Mouse (Mus musculus) heart, embryonic 10.5 days (tissue): ENCODE results near the gene Galntl6. TPM values are rescaled to one million over a fixed set of nuclear protein-coding genes. Genes with fewer than 3 reads are reported as not detected.

Source experiments
- DNase-seq: peaks from one replicate; pipeline ENCODE4 v3.0.0-alpha.2; 2017; ENCODE audit warnings: low spot score
- H3K27ac ChIP-seq: fragments of 300-500 bp; sonication (generic); 2 replicates; pipeline ENCODE4 v1.5.1; 2016; ENCODE audit warnings: mild to moderate bottlenecking
- H3K27me3 ChIP-seq: fragments of 300-500 bp; sonication (generic); 2 replicates; pipeline ENCODE4 v1.6.1; 2016; ENCODE audit warnings: mild to moderate bottlenecking; ENCODE audit not compliant: poor library complexity, insufficient read depth, severe bottlenecking
- H3K36me3 ChIP-seq: fragments of 300-500 bp; sonication (generic); 2 replicates; pipeline ENCODE4 v1.6.1; 2016; ENCODE audit warnings: mild to moderate bottlenecking, moderate library complexity
- H3K4me1 ChIP-seq: fragments of 300-500 bp; sonication (generic); 2 replicates; pipeline ENCODE4 v1.6.1; 2016; ENCODE audit warnings: mild to moderate bottlenecking
- H3K4me3 ChIP-seq: fragments of 300-500 bp; sonication (generic); 2 replicates; pipeline ENCODE4 v1.5.1; 2016; ENCODE audit warnings: mild to moderate bottlenecking, moderate library complexity
- H3K9me3 ChIP-seq: fragments of 300-500 bp; sonication (generic); 2 replicates; pipeline ENCODE4 v1.6.1; 2016; ENCODE audit warnings: mild to moderate bottlenecking, moderate library complexity
- WGBS: fragments of 180-500 bp; shearing (Covaris S2); methylation state at CpG from one replicate; pipeline ENCODE4 v1.1.7; 2016; 5-methylcytosine and 5-hydroxymethylcytosine counted together
- polyA plus RNA-seq: library from polyadenylated mRNA; unstranded; fragments of >200 nt; fragmentation: Nextera tagmentation; extraction: Ambion mirVana; gene quantifications from 2 replicates; pipeline ENCODE4 v1.2.1, GENCODE M21; 2016

Gene Galntl6
- polyA plus RNA-seq, 1 experiment from 2014 or later = 0.54 TPM

GRCm38 (mm10) chr8:58372389-58372788, 540.1 kb downstream of the Galntl6 start:
- WGBS = 86% methylated on average over 2 of the region's 2 CpGs
- Histone ChIP-seq H3K27ac (no peak overlapping the region), H3K4me3 (no peak overlapping the region), H3K9me3 (no peaks in the 10 kb centered on the region), H3K27me3 (no peaks in the 10 kb centered on the region), H3K36me3 (no peaks in the 10 kb centered on the region), H3K4me1 (no peaks in the 10 kb centered on the region)
- DNase-seq = no peak

- Histone ChIP-seq H3K9me3 (no peaks in the 10 kb centered on the region), H3K27me3 (no peaks in the 10 kb centered on the region), H3K36me3 (no peaks in the 10 kb centered on the region), H3K4me3 (no peak overlapping the region), H3K27ac (no peak overlapping the region), H3K4me1 (no peaks in the 10 kb centered on the region)
- WGBS = 91% methylated on average over 10 of the region's 10 CpGs
- no peak for DNase-seq
Measured at GRCm38 (mm10) chr8:58371979-58372378, 540.5 kb downstream of the Galntl6 start.

GRCm38 (mm10) chr8:58331151-58331550, 581.3 kb downstream of the Galntl6 start:
- Histone ChIP-seq H3K9me3 (no peaks in the 10 kb centered on the region), H3K36me3 (no peaks in the 10 kb centered on the region), H3K4me3 (no peak overlapping the region), H3K27me3 (no peaks in the 10 kb centered on the region), H3K4me1 (no peaks in the 10 kb centered on the region), H3K27ac (no peak overlapping the region)
- WGBS = 66% methylated on average over 1 of the region's 1 CpGs
- no peak for DNase-seq

GRCm38 (mm10) chr8:58313482-58313881, 599.0 kb downstream of the Galntl6 start:
- no peak for DNase-seq
- 82% methylated on average over 2 of the region's 2 CpGs for WGBS
- Histone ChIP-seq H3K27ac (no peak overlapping the region), H3K4me3 (no peak overlapping the region), H3K36me3 (no peaks in the 10 kb centered on the region), H3K9me3 (no peaks in the 10 kb centered on the region), H3K27me3 (no peaks in the 10 kb centered on the region), H3K4me1 (no peaks in the 10 kb centered on the region)

- WGBS = 84% methylated on average over 4 of the region's 4 CpGs
- Histone ChIP-seq H3K4me1 (no peaks in the 10 kb centered on the region), H3K9me3 (no peaks in the 10 kb centered on the region), H3K27me3 (no peaks in the 10 kb centered on the region), H3K36me3 (no peaks in the 10 kb centered on the region), H3K4me3 (no peak overlapping the region), H3K27ac (no peak overlapping the region)
- no peak for DNase-seq
Measured at GRCm38 (mm10) chr8:58291487-58291886, 621.0 kb downstream of the Galntl6 start.

- H3K36me3 ChIP-seq = no peaks in the 10 kb centered on the region
- no peak overlapping the region for H3K4me3 ChIP-seq
- no peaks in the 10 kb centered on the region for H3K4me1 ChIP-seq
- no peak for DNase-seq
- no peaks in the 10 kb centered on the region for H3K27me3 ChIP-seq
- no peaks in the 10 kb centered on the region for H3K9me3 ChIP-seq
- H3K27ac ChIP-seq = no peak overlapping the region
Measured at GRCm38 (mm10) chr8:58290080-58290479, 622.4 kb downstream of the Galntl6 start.

- Histone ChIP-seq H3K36me3 (no peaks in the 10 kb centered on the region), H3K27me3 (no peaks in the 10 kb centered on the region), H3K4me3 (no peak overlapping the region), H3K9me3 (no peaks in the 10 kb centered on the region), H3K27ac (no peak overlapping the region), H3K4me1 (no peaks in the 10 kb centered on the region)
- no peak for DNase-seq
- WGBS = 68% methylated on average over 2 of the region's 2 CpGs
Measured at GRCm38 (mm10) chr8:58265485-58265884, 647.0 kb downstream of the Galntl6 start.

- DNase-seq = no peak
- Histone ChIP-seq H3K27me3 (no peaks in the 10 kb centered on the region), H3K4me3 (no peak overlapping the region), H3K27ac (no peak overlapping the region), H3K36me3 (no peaks in the 10 kb centered on the region), H3K4me1 (no peaks in the 10 kb centered on the region), H3K9me3 (no peaks in the 10 kb centered on the region)
- 90% methylated on average over 2 of the region's 2 CpGs for WGBS
Measured at GRCm38 (mm10) chr8:58258577-58259315, 653.7 kb downstream of the Galntl6 start.

- H3K9me3 ChIP-seq = no peaks in the 10 kb centered on the region
- H3K4me1 ChIP-seq = no peaks in the 10 kb centered on the region
- 79% methylated on average over 1 of the region's 1 CpGs for WGBS
- H3K27ac ChIP-seq = no peak overlapping the region
- no peak for DNase-seq
- no peaks in the 10 kb centered on the region for H3K27me3 ChIP-seq
- H3K4me3 ChIP-seq = no peak overlapping the region
- no peaks in the 10 kb centered on the region for H3K36me3 ChIP-seq
Measured at GRCm38 (mm10) chr8:58253620-58254019, 658.8 kb downstream of the Galntl6 start.

- no peak overlapping the region for H3K4me3 ChIP-seq
- H3K27ac ChIP-seq = no peak overlapping the region
- no peaks in the 10 kb centered on the region for H3K27me3 ChIP-seq
- no peaks in the 10 kb centered on the region for H3K4me1 ChIP-seq
- no peaks in the 10 kb centered on the region for H3K36me3 ChIP-seq
- no peaks in the 10 kb centered on the region for H3K9me3 ChIP-seq
- WGBS = 76% methylated on average over 3 of the region's 3 CpGs
- no peak for DNase-seq
Measured at GRCm38 (mm10) chr8:58244830-58245229, 667.6 kb downstream of the Galntl6 start.

GRCm38 (mm10) chr8:58234220-58234619, 678.2 kb downstream of the Galntl6 start:
- H3K9me3 ChIP-seq = no peaks in the 10 kb centered on the region
- no peaks in the 10 kb centered on the region for H3K27me3 ChIP-seq
- DNase-seq = no peak
- no peak overlapping the region for H3K4me3 ChIP-seq
- WGBS = 22% methylated on average over 2 of the region's 2 CpGs
- H3K36me3 ChIP-seq = no peaks in the 10 kb centered on the region
- no peak overlapping the region for H3K27ac ChIP-seq
- no peaks in the 10 kb centered on the region for H3K4me1 ChIP-seq

GRCm38 (mm10) chr8:58228725-58229124, 683.7 kb downstream of the Galntl6 start:
- Histone ChIP-seq H3K4me3 (no peak overlapping the region), H3K36me3 (no peaks in the 10 kb centered on the region), H3K9me3 (no peaks in the 10 kb centered on the region), H3K27me3 (no peaks in the 10 kb centered on the region), H3K27ac (no peak overlapping the region), H3K4me1 (no peaks in the 10 kb centered on the region)
- no peak for DNase-seq
- 87% methylated on average over 1 of the region's 1 CpGs for WGBS

- DNase-seq = no peak
- H3K4me1 ChIP-seq = no peaks in the 10 kb centered on the region
- 71% methylated on average over 8 of the region's 8 CpGs for WGBS
- no peak overlapping the region for H3K4me3 ChIP-seq
- H3K9me3 ChIP-seq = no peaks in the 10 kb centered on the region
- no peaks in the 10 kb centered on the region for H3K36me3 ChIP-seq
- no peaks in the 10 kb centered on the region for H3K27me3 ChIP-seq
- no peak overlapping the region for H3K27ac ChIP-seq
Measured at GRCm38 (mm10) chr8:58217885-58218284, 694.6 kb downstream of the Galntl6 start.

- Histone ChIP-seq H3K27ac (no peak overlapping the region), H3K9me3 (no peaks in the 10 kb centered on the region), H3K4me1 (no peaks in the 10 kb centered on the region), H3K36me3 (no peaks in the 10 kb centered on the region), H3K4me3 (no peak overlapping the region), H3K27me3 (no peaks in the 10 kb centered on the region)
- 81% methylated on average over 1 of the region's 1 CpGs for whole genome bisulfite sequencing
- DNase-seq = no peak
Measured at GRCm38 (mm10) chr8:58189694-58190093, 722.7 kb downstream of the Galntl6 start.
